Comparison of ENCODE assay signal across 9 mouse cellular contexts in genomic region chr15:80025615-80026014, GRCm38 (mm10). TPM values are rescaled to one million over a fixed set of nuclear protein-coding genes. Genes with fewer than 3 reads are reported as not detected.
DNase-seq lines count a peak whose midpoint lies in the region; ATAC-seq lines count a peak whose summit lies in the region.
"Had no signal": no experiment of that assay in that cellular context is flagged by ENCODE, and none has a peak within 500 bp of the region (broad histone marks: within the 10 kb centered on the region; RNA-seq: fewer than 3 reads in every experiment).

No protein-coding gene starts in this region.

- no peak overlapping the region for H3K27ac ChIP-seq in intestine, embryonic 15.5 days

- no peaks in the 10 kb centered on the region for H3K36me3 ChIP-seq in intestine, embryonic 15.5 days

- H3K9ac ChIP-seq in intestine, embryonic 15.5 days, result no peak overlapping the region

- peaks cover 15% of the 10 kb centered on the region for H3K4me1 ChIP-seq in intestine, embryonic 15.5 days (replicated peaks)

- 62% methylated on average over 7 of the region's 7 CpGs for WGBS in intestine, embryonic 15.5 days

- no peak for ATAC-seq in intestine, embryonic 15.5 days

- peak; percentile 72 for DNase-seq in adrenal gland, adult 2 months
- no peak for DNase-seq in adrenal gland, adult 8-10 months
- peak; percentile 76 for DNase-seq in layer of hippocampus, adult 9-11 months
- DNase-seq in layer of hippocampus, adult 8-10 months (ENCODE audit: low spot score in 2 of 2), result no peak
- peak; percentile 72 for DNase-seq in CD4-positive, CD25-positive, alpha-beta regulatory T cell, adult 2 months (ENCODE audit: low read depth, low spot score)
- DNase-seq in induced T-regulatory cell, adult 2 months (ENCODE audit: low read depth), result peak; percentile 74
- DNase-seq in frontal cortex, postnatal 25 days (ENCODE audit: low spot score in 2 of 2), result no peak
- DNase-seq: B cell, adult 2 months had no signal

- no peaks in the 10 kb centered on the region for H3K9me3 ChIP-seq in intestine, embryonic 15.5 days

- no peak overlapping the region for H3K4me3 ChIP-seq in intestine, embryonic 15.5 days (replicated peaks)

- H3K27me3 ChIP-seq in intestine, embryonic 15.5 days (replicated peaks), result no peaks in the 10 kb centered on the region

- H3K4me2 ChIP-seq in intestine, embryonic 15.5 days (replicated peaks), result no peak overlapping the region

RNA-seq across cellular contexts. Expression of gene Pdgfb, which starts 10.8 kb away (rescaled TPM):
- 10 to 100 TPM; 30.3 to 54.0 TPM for total RNA-seq in adrenal gland, adult 2 months (2021)
- 63.3 and 63.8 TPM in 2 replicates for polyA plus RNA-seq in adrenal gland, adult 2 months (2012; rRNA removed)
- total RNA-seq in adrenal gland, adult 8-10 months (2022), result 10 to 100 TPM; 42.7 to 52.9 (median 43.2) TPM
- 10 to 100 TPM; 30.3 to 38.4 (median 34.6) TPM for total RNA-seq in layer of hippocampus, adult 8-10 months (2022)
- polyA plus RNA-seq in intestine, embryonic 15.5 days (2015; fragmentation: Nextera tagmentation; extraction: Ambion mirVana), result 7.2 and 8.3 TPM in 2 replicates

RNA-seq across cellular contexts. Expression of gene Cbx7, which starts 54.7 kb away (rescaled TPM):
- 10 to 100 TPM; 15.6 to 29.8 TPM for total RNA-seq in adrenal gland, adult 2 months (2021)
- polyA plus RNA-seq in adrenal gland, adult 2 months (2012; rRNA removed), result 35.2 and 41.3 TPM in 2 replicates
- total RNA-seq in adrenal gland, adult 8-10 months (2022), result 10 to 100 TPM; 27.5 to 51.1 (median 40.9) TPM
- total RNA-seq in layer of hippocampus, adult 8-10 months (2022), result 10 to 100 TPM; 46.0 to 62.9 (median 52.2) TPM
- polyA plus RNA-seq in intestine, embryonic 15.5 days (2015; fragmentation: Nextera tagmentation; extraction: Ambion mirVana), result 3.9 and 4.6 TPM in 2 replicates

Comparison
In these comparisons a context has a peak if more than half of its experiments do, and no peak if none do; other contexts are left out.
1. DNase-seq: peak in adrenal gland, adult 2 months (single experiment), layer of hippocampus, adult 9-11 months (single experiment), CD4-positive, CD25-positive, alpha-beta regulatory T cell, adult 2 months (single experiment) and induced T-regulatory cell, adult 2 months (single experiment); none in adrenal gland, adult 8-10 months (single experiment), layer of hippocampus, adult 8-10 months (0 of 2) and frontal cortex, postnatal 25 days (0 of 2).